Mouse (Mus musculus) left cerebral cortex, adult 2 months (tissue): ENCODE measurements around the gene Myoz2. TPM values are rescaled to one million over a fixed set of nuclear protein-coding genes. Genes with fewer than 3 reads are reported as not detected.

Source experiments
- DNase-seq, 2 experiments: peaks; one replicate each; pipeline ENCODE4 v3.0.0; 2021 to 2022; ENCODE audit warnings: low spot score in 2 of 2, mixed read lengths in 1 of 2; ENCODE audit errors: extremely low spot score in 1 of 2
- H3K27ac ChIP-seq: fragments of 200-600 bp; 2 replicates; pipeline ENCODE4 v1.8.1; 2022
- H3K4me3 ChIP-seq: fragments of 200-600 bp; 2 replicates; pipeline ENCODE4 v1.8.1; 2022
- CTCF ChIP-seq: fragments of 200-600 bp; IDR thresholded peaks from 2 replicates; pipeline ENCODE4 v1.8.1; 2022; ENCODE audit warnings: antibody characterized with exemption, mild to moderate bottlenecking, moderate library complexity
- intact Hi-C: fragments of 180-260 bp; cut with DNase I; formaldehyde crosslinking; loops from one replicate; pipeline ENCODE4 v1.15.1; 2025
- total RNA-seq, 2 experiments: library from RNA; stranded (reverse); gene quantifications; 2 replicates each; pipeline ENCODE4 v1.2.3; 2021

The Myoz2 gene
- total RNA-seq, 2 experiments from 2014 or later = not detected

DNA sequence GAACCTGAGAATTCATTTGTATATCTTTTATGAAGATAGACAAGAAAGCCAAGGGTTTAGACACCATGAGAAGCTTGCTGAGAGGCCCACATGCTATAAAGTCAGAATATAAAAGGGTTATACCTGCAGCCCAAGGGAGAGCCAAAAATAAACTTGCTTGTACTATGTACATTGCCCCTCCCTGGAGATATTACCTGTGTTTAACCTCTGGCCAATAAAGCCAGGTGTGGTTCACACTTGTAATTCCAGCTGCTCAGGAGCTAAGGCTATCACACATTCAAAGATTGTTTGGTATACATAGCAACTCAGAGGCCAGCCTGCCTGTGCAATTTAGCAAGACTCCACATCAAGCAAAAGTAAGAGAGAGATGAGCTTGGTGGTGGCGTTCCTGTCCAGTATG lies 24.0 kb upstream of the Myoz2 start:
- no peak for TF ChIP-seq CTCF
- DNase-seq = no peak
- Histone ChIP-seq H3K4me3 (no peak overlapping the region), H3K27ac (no peak overlapping the region)
- intact Hi-C loops = no loop called here

DNA sequence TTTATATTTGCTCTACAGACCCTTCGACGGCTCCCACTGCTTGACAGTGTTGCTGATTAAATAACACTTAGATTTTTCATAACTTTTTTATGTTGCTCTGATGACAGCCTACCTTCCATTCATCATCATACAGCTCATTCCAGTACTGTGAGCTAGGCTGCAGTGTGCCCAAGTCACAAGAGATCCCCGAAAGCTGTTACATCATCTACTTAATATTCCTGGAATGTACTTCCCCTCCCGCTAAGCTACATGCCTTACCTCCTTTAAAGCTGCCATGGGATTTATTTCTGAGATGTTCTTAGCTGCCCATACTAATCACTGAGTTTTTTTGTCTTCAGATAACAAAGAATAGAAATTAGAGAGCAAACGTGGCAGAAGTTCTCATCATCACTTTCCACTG lies 19.4 kb upstream of the Myoz2 start:
- TF ChIP-seq CTCF = no peak

DNA sequence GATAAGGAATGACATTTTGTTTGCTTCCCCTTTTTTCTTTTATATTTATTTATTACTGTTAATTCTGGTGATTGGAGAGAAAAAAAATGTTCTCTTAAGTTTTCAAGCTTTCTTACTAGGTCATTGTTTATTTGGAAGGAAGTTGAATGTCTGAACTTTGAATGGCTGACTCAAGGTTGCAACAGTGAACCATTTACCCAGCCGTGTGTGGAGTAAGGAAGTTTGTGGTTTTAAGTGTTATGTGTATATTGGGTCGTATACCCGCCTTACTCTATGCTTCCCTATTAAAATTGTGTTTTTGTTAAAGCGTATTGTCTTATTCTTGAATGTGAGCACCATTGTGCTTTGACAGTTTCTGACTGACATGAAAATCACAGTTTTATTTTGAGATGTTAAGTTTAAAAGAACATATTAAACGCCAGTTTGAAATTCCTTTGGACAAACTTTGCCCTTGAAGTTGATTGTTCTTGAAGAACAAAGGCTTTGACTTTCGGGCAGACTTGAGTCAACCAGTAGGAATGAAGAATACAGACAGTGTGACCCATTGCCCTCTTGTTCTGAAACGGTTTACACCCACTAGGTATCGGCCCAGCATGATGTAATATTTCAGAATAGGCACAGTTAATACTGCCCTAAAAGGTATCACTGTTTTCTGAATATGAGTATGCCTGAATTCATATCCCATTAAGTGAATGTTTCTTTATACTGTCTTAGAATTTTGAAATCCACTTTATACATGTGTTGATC lies 18.6 kb upstream of the Myoz2 start:
- DNase-seq = no peak
- no peak for TF ChIP-seq CTCF
- Histone ChIP-seq H3K27ac (0 out of 2 replicates have a peak overlapping the region, but pooled peaks have one; percentile 19), H3K4me3 (no peak overlapping the region)
- intact Hi-C loops = no loop called here

More for the DNA sequence above, 19.4 kb upstream of the Myoz2 start:
- DNase-seq = no peak
- Histone ChIP-seq H3K27ac (0 out of 2 replicates have a peak overlapping the region, but pooled peaks have one; percentile 19), H3K4me3 (no peak overlapping the region)
- intact Hi-C loops = no loop called here

DNA sequence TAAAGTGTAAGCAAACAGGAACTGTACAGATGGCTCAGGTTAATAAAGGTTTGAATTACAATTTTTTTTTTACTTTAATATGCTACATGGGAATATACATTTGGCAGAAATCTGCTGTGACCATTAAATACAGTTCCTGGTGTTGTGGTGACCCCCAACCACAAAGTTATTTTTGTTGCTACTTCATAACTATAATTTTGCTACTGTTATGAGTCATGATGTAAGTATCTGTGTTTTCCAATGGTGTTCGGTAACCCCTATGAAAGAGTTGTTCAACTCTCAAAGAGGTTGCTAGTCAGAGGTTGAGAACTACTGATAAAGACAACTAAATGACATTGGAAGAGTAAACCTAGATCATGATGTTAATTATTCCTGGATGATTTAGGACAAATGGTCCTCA lies 7.5 kb upstream of the Myoz2 start:
- TF ChIP-seq CTCF = no peak
- intact Hi-C loops = no loop called here
- Histone ChIP-seq H3K27ac (no peak overlapping the region), H3K4me3 (no peak overlapping the region)
- no peak for DNase-seq

DNA sequence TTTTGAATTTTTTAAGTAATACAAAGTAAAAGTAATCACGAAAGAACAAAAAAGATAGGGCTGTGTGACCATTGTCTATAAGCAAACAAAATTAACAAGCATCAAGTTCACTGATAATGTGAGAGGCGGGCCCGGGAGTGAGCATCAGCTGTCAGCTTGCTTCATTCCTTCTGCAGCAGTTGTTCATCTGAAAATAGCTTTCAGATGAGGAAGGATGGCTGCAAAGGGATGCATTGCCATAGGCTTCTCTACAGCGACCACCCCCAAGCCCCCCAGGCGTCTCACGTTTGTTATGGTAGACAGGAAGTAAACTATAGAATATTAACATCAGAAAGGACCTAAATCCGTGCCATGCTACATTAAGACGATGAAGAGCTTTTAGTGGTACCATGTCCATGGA lies 1.0 kb downstream of the Myoz2 start:
- no peak overlapping the region for H3K27ac ChIP-seq
- intact Hi-C loops = no loop called here
- TF ChIP-seq CTCF = no peak
- H3K4me3 ChIP-seq = no peak overlapping the region
- DNase-seq = no peak

DNA sequence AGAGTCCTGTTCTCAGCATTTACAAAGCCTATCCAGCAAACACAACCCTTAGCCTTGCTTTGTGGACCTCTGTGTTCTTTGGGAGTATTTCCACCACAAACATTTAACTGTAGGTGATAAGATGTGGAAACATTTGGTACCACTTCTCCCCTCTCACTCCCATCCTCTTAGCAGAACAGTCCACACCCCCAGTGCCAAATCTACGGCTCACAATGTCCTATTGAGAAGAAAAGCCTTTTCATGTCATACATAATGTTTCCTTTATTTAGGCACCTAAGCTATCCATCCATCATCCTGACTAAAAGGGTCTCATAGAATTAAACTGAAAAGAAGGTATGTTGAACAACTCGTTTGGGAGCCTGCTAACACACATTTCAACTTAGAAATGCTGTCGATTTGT lies 9.2 kb downstream of the Myoz2 start:
- H3K27ac ChIP-seq = no peak overlapping the region
- no peak overlapping the region for H3K4me3 ChIP-seq
- no peak for DNase-seq
- intact Hi-C loops = no loop called here
- no peak for TF ChIP-seq CTCF

DNA sequence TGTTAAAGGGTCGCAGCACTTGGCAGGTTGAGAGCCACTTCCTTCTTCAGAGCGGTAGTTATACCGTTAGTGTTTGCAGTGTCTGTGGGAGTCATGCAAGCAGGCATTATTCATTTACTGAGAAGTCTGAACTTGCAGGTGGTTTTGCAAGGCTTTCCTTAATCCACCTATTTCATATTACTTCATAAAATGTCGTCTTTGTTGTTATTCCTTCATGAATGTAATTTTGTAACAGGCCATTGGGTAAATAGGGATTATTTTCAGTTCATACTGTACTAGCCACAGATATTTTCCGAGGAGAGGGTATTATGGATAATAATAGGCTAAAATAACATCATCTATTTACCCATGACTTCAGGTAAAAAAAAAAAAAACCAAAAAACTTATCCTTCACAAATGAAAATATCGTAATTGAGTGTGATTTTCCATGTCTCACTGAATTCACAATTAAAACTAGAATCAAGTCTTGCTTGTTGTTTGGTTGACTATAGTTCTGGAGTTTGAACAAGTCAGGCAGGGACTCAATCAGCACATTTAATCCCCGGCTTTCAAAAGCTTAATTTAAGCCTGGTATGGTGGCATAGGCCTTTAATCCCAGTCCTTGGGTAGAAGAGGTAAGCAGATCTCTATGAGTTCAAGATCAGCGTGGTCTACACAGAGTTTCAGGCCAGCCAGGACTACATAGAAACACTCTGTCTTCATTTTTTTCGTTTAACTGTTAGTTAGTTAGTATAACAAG lies 10.2 kb downstream of the Myoz2 start:
- no peak overlapping the region for H3K4me3 ChIP-seq
- H3K27ac ChIP-seq = no peak overlapping the region
- no peak for TF ChIP-seq CTCF
- intact Hi-C loops = no loop called here
- no peak for DNase-seq

DNA sequence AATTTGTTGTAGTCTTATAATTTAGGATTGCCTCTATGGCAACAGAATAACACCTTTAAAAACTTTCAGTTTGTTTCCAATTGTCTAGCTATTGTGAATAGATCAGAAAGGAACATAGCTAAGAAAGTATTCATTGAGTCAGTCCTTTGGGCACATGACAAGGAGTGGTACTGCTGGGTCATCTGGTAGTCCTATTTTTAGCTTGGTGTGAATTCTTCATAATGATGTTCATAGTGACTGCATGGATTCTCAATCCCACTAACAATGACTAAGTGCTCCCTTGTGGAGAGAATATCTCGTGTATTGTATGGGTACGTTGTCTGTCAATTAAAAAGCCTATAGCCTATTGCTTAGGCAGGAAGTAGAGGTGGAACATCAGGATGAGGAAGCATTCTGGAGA lies 16.0 kb downstream of the Myoz2 start:
- H3K4me3 ChIP-seq = no peak overlapping the region
- intact Hi-C loops = no loop called here
- H3K27ac ChIP-seq = no peak overlapping the region
- TF ChIP-seq CTCF = no peak
- no peak for DNase-seq

DNA sequence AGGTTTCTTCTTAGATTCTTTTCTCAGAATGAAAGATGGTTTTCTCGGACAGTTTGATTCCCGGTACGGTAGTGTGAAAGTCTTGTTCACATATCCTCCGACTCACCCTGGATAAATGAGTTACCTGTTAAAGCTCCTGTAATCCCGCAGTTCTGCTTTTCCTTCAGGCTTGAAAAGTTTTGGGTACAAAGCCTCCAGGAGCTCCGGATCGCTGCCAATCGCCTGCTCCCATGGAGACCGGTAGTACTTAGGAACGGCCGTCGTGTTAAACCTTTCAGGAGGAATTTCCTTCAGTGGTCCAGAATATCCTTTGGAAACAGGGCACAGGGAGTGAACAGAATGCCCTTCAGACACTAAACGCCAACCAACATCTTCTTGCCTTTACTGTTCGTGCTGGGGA lies 21.3 kb downstream of the Myoz2 start:
- no peak for DNase-seq
- intact Hi-C loops = no loop called here
- TF ChIP-seq CTCF = no peak
- Histone ChIP-seq H3K4me3 (no peak overlapping the region), H3K27ac (no peak overlapping the region)

DNA sequence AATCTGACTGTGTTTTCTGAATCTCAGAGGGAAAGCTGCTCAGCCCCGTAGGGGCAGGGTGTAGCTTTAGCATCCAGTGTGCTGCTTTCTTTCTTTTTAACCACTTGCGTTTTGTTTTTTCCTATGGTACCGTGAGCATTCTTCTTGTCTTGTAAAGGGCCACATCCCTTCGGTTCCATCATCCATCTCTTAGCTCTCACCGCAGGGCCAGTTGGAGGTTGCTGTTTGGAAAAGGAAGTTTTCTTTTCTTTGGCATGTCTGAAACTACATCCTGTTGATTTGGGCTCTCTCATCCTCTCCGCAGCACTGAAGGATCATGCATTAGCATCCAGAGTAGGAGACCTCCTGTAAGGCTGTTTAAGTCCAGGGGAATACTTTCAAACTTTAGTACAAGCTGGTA lies 25.4 kb downstream of the Myoz2 start:
- no peak for DNase-seq
- no peak overlapping the region for H3K27ac ChIP-seq
- intact Hi-C loops = no loop called here
- no peak overlapping the region for H3K4me3 ChIP-seq
- no peak for TF ChIP-seq CTCF

DNA sequence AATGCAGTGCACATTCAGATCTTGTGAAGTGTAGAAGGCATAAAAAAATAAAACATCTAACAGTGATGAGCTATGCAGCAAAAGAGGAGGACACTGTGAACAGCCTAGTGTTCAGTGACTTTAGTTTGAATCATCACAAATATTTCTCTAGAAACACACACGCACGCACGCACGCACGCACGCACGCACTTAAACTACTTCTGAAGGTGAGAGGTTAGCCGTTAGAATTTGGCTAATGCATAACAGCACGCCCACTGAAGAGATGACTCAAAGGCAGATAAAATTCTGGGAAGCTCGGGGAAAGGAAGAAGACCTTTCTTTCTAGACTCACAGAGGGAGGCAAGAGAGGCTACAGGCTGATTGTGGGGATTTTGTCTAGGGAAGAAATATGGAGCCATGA lies 27.4 kb downstream of the Myoz2 start:
- TF ChIP-seq CTCF = no peak
- intact Hi-C loops = no loop called here
- no peak overlapping the region for H3K4me3 ChIP-seq
- no peak for DNase-seq
- H3K27ac ChIP-seq = no peak overlapping the region

DNA sequence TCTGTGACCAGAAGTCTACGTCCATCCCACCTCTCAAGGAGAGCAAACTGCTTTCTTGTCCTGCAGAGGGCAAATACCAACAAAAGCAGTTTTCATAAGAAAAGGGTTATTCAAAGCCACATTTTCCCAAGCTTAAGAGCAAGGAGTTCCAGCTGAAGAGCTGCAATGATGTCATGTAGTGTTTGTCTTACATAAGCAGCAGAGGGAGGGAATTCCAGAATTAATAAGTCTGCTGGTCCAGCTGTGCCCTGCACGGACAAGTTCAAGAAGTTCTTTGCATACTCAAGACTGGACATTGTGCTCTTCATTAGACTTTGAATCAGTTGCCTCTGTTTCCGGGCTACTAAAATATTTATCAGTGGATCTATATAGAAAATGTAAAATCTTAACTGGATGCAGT lies 33.8 kb downstream of the Myoz2 start:
- intact Hi-C loops = no loop called here
- H3K4me3 ChIP-seq = no peak overlapping the region
- H3K27ac ChIP-seq = 0 out of 2 replicates have a peak overlapping the region, but pooled peaks have one; percentile 19
- no peak for DNase-seq
- TF ChIP-seq CTCF = no peak

DNA sequence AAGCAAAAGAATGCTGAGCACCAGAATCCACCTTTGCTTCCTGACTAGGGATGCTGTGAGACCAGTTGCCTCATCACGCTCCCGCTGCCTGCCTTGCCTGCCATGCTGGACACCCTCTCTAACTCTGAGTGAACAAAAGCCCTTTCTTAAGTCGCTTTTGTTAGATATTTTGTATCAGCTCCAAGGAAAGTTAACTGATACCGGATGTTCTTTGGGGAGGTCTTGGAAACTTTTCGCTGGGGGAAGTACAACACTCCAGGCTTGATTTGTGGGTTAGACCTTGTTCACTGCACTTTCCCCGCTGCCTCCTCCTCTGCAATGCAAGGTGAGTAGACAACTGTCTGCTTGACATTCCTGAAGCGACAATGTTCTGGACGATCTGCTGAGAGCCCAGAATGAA lies 36.3 kb downstream of the Myoz2 start:
- Histone ChIP-seq H3K4me3 (no peak overlapping the region), H3K27ac (no peak overlapping the region)
- intact Hi-C loops = no loop called here
- no peak for DNase-seq
- TF ChIP-seq CTCF = no peak
